Mouse (Mus musculus): ENCODE data around the gene Cmtm5. TPM values are rescaled to one million over a fixed set of nuclear protein-coding genes. Genes with fewer than 3 reads are reported as not detected.
"Not testable (repeated sequence)": the region's sequence is repeated elsewhere in the genome, so short reads cannot be mapped to it uniquely, and the experiment has no call there.

The Cmtm5 gene
- polyA plus RNA-seq, 1 experiment from 2014 or later: 10.4 TPM

DNA sequence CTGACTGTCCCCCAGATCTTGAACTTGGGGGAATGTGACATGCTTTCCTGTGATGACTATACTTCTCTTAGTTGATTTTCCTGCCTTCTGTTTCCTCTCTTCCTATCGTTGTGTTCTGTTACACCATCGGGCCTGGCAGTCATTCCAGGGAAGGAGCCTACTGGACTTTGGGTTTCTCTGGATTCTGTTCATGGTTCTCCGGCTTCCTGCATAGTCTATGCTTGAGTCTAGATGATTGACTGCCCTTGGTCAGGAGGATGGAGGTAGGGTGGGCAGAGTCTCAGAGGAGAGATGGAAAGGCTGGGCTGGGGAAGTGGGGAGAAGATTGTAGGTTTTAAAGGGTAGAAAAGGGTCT, 4.1 kb downstream of the Cmtm5 start:
- H3K4me2 ChIP-seq (ENCODE audit: low read depth, low read length): no peak overlapping the region
- no peaks in the 10 kb centered on the region for H3K27me3 ChIP-seq (ENCODE audit: control insufficient read depth, insufficient read depth, low read length)
- no peak for ATAC-seq (ENCODE audit: low read depth)
- no peaks in the 10 kb centered on the region for H3K9me3 ChIP-seq (ENCODE audit: control insufficient read depth, low read length)
- 81% methylated on average over 3 of the region's 3 CpGs for WGBS
- 0 out of 2 replicates have a peak, but pooled peaks cover 7% of the 10 kb centered on the region for H3K4me1 ChIP-seq (ENCODE audit: control insufficient read depth, insufficient read depth, low read length)
- no peak overlapping the region for H3K4me3 ChIP-seq (ENCODE audit: low read depth, low read length)
- H3K9ac ChIP-seq (replicated peaks; ENCODE audit: low read depth, low read length): no peak overlapping the region
- H3K36me3 ChIP-seq (ENCODE audit: control insufficient read depth, insufficient read depth, low read length): no peaks in the 10 kb centered on the region
- no peak overlapping the region for H3K27ac ChIP-seq (ENCODE audit: low read depth, low read length)

DNA sequence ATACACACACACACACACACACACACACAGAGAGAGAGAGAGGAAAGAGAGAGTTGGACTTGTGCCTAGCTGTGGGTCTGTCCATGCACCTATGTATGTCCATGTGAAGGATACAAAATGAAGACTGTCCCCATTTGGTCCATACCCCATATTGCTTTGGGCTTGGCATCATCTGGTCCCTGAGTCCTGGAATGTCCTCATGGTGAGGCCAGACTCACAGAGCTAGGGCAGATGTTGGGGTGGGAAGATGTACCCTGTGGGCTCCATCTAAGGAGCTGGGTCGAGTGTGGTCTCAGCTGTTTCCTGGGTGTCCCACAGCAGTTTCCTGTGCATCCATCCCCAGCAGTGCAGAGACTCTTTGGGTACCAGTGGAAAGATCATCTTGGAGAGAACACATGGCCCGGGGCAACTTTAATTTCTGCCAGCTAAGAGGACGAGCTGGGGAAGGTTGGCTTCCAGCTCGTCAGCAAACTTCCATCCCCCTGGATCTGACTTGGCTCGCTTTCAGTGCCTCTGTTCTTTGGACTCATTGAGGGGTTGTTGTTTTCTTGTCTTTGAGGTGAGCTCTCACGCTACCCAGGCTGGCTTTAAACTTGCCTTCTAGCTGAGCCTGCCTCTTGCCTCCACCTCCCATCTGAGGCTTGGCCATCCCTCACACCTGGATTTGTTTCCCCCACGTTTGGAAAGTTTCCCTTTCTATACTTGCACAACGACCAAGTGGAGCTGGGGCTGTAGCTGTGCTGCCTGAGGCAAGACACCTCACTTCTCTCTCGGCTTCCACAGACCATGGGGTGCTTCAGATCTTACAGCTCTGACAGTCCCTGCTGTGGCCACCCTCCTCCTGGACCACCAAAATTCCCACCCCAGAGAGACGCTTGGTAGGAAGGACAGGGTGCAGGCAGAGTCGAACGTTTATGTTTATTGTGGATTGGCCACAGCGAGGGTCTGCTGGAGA, 5.2 kb downstream of the Cmtm5 start:
- WGBS: 74% methylated on average over 13 of the region's 13 CpGs
- ATAC-seq (ENCODE audit: low read depth): no peak
- no peak overlapping the region for H3K27ac ChIP-seq (ENCODE audit: low read depth, low read length)
- no peak overlapping the region for H3K4me3 ChIP-seq (ENCODE audit: low read depth, low read length)
- H3K27me3 ChIP-seq (ENCODE audit: control insufficient read depth, insufficient read depth, low read length): no peaks in the 10 kb centered on the region
- H3K4me1 ChIP-seq (ENCODE audit: control insufficient read depth, insufficient read depth, low read length): 0 out of 2 replicates have a peak, but pooled peaks cover 4% of the 10 kb centered on the region
- no peak overlapping the region for H3K9ac ChIP-seq (replicated peaks; ENCODE audit: low read depth, low read length)
- no peaks in the 10 kb centered on the region for H3K36me3 ChIP-seq (ENCODE audit: control insufficient read depth, insufficient read depth, low read length)
- H3K9me3 ChIP-seq (ENCODE audit: control insufficient read depth, low read length): no peaks in the 10 kb centered on the region
- no peak overlapping the region for H3K4me2 ChIP-seq (ENCODE audit: low read depth, low read length)

DNA sequence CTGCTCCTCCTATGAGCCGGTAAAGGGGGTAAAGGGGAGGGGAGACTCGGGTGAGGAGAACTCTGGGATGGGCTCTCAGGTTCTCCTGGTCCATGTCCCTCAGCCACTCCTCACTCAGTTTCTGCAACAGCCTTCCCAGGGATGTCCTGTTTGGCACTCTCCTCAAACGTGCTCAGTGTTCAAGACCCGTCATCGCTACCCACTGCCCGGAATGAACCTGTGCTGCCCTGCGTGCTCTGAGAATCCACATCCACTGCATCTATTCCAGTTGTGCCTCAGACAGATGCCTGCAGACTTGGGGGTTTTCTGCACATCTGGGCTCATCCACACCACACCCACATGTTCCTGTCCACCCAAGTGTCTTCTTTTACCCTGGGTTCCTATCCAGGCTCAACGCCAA, 6.4 kb downstream of the Cmtm5 start:
- H3K27ac ChIP-seq (ENCODE audit: low read depth, low read length): no peak overlapping the region
- H3K4me1 ChIP-seq (ENCODE audit: control insufficient read depth, insufficient read depth, low read length): no peaks in the 10 kb centered on the region
- no peak for ATAC-seq (ENCODE audit: low read depth)
- no peak overlapping the region for H3K4me2 ChIP-seq (ENCODE audit: low read depth, low read length)
- no peak overlapping the region for H3K4me3 ChIP-seq (ENCODE audit: low read depth, low read length)
- H3K9ac ChIP-seq (replicated peaks; ENCODE audit: low read depth, low read length): no peak overlapping the region
- WGBS: 83% methylated on average over 8 of the region's 8 CpGs
- no peaks in the 10 kb centered on the region for H3K27me3 ChIP-seq (ENCODE audit: control insufficient read depth, insufficient read depth, low read length)
- H3K36me3 ChIP-seq (ENCODE audit: control insufficient read depth, insufficient read depth, low read length): no peaks in the 10 kb centered on the region
- no peaks in the 10 kb centered on the region for H3K9me3 ChIP-seq (ENCODE audit: control insufficient read depth, low read length)

GRCm38 (mm10) chr14:54943971-54944370, 7.9 kb downstream of the Cmtm5 start:
- Histone ChIP-seq H3K9me3 (ENCODE audit: control insufficient read depth, low read length) (no peaks in the 10 kb centered on the region), H3K27me3 (ENCODE audit: control insufficient read depth, insufficient read depth, low read length) (no peaks in the 10 kb centered on the region), H3K36me3 (ENCODE audit: control insufficient read depth, insufficient read depth, low read length) (no peaks in the 10 kb centered on the region), H3K4me3 (ENCODE audit: low read depth, low read length) (no peak overlapping the region), H3K27ac (ENCODE audit: low read depth, low read length) (no peak overlapping the region), H3K4me1 (ENCODE audit: control insufficient read depth, insufficient read depth, low read length) (no peaks in the 10 kb centered on the region), H3K4me2 (ENCODE audit: low read depth, low read length) (no peak overlapping the region), H3K9ac (replicated peaks; ENCODE audit: low read depth, low read length) (no peak overlapping the region)
- 94% methylated on average over 7 of the region's 7 CpGs for WGBS
- ATAC-seq (ENCODE audit: low read depth): no peak

DNA sequence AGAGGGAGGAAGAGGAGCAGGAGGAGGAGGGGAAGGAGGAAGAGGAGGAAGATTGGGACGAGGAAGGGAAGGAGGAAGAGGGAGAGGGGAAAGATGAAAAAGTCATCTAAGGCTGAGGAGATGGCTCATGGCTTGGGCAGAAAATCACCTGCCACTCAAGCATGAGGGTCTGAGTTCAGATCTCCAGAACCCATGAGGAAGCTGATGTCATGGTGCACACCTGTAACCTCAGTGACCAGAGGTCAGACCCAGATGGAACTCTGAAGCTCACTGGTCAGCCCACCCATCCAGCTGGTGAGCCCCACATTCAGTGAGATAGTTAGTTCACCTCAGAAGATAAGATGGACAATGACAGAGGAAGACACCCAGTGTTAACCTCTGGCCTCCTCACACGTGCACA, 8.9 kb downstream of the Cmtm5 start:
- Histone ChIP-seq H3K4me3 (ENCODE audit: low read depth, low read length) (no peak overlapping the region), H3K4me1 (ENCODE audit: control insufficient read depth, insufficient read depth, low read length) (no peaks in the 10 kb centered on the region), H3K36me3 (ENCODE audit: control insufficient read depth, insufficient read depth, low read length) (no peaks in the 10 kb centered on the region), H3K9me3 (ENCODE audit: control insufficient read depth, low read length) (no peaks in the 10 kb centered on the region), H3K27ac (ENCODE audit: low read depth, low read length) (no peak overlapping the region), H3K27me3 (ENCODE audit: control insufficient read depth, insufficient read depth, low read length) (no peaks in the 10 kb centered on the region), H3K4me2 (ENCODE audit: low read depth, low read length) (no peak overlapping the region), H3K9ac (replicated peaks; ENCODE audit: low read depth, low read length) (no peak overlapping the region)
- 88% methylated on average over 2 of the region's 2 CpGs for WGBS
- ATAC-seq (ENCODE audit: low read depth): no peak

GRCm38 (mm10) chr14:54945975-54946704, 10.1 kb downstream of the Cmtm5 start:
- H3K9ac ChIP-seq (replicated peaks; ENCODE audit: low read depth, low read length): no peak overlapping the region
- no peaks in the 10 kb centered on the region for H3K9me3 ChIP-seq (ENCODE audit: control insufficient read depth, low read length)
- no peak overlapping the region for H3K27ac ChIP-seq (ENCODE audit: low read depth, low read length)
- H3K27me3 ChIP-seq (ENCODE audit: control insufficient read depth, insufficient read depth, low read length): no peaks in the 10 kb centered on the region
- H3K4me2 ChIP-seq (ENCODE audit: low read depth, low read length): no peak overlapping the region
- H3K4me3 ChIP-seq (ENCODE audit: low read depth, low read length): no peak overlapping the region
- no peak for ATAC-seq (ENCODE audit: low read depth)
- 88% methylated on average over 19 of the region's 19 CpGs for WGBS
- no peaks in the 10 kb centered on the region for H3K4me1 ChIP-seq (ENCODE audit: control insufficient read depth, insufficient read depth, low read length)
- no peaks in the 10 kb centered on the region for H3K36me3 ChIP-seq (ENCODE audit: control insufficient read depth, insufficient read depth, low read length)

- not testable (repeated sequence) for H3K4me2 ChIP-seq (ENCODE audit: low read depth, low read length); H3K4me3 ChIP-seq (ENCODE audit: low read depth, low read length); H3K4me1 ChIP-seq (ENCODE audit: control insufficient read depth, insufficient read depth, low read length); H3K27ac ChIP-seq (ENCODE audit: low read depth, low read length); H3K9ac ChIP-seq (replicated peaks; ENCODE audit: low read depth, low read length); H3K36me3 ChIP-seq (ENCODE audit: control insufficient read depth, insufficient read depth, low read length); ATAC-seq (ENCODE audit: low read depth); H3K9me3 ChIP-seq (ENCODE audit: control insufficient read depth, low read length); H3K27me3 ChIP-seq (ENCODE audit: control insufficient read depth, insufficient read depth, low read length)
- 88% methylated on average over 7 of the region's 11 CpGs for WGBS
These were observed 10.9 kb downstream of the Cmtm5 start for GRCm38 (mm10) chr14:54947008-54947407.

GRCm38 (mm10) chr14:54948781-54949180, 12.7 kb downstream of the Cmtm5 start:
- Histone ChIP-seq H3K4me2 (ENCODE audit: low read depth, low read length) (no peak overlapping the region), H3K4me1 (ENCODE audit: control insufficient read depth, insufficient read depth, low read length) (no peaks in the 10 kb centered on the region), H3K27ac (ENCODE audit: low read depth, low read length) (no peak overlapping the region), H3K9me3 (ENCODE audit: control insufficient read depth, low read length) (no peaks in the 10 kb centered on the region), H3K9ac (replicated peaks; ENCODE audit: low read depth, low read length) (no peak overlapping the region), H3K4me3 (ENCODE audit: low read depth, low read length) (no peak overlapping the region), H3K36me3 (ENCODE audit: control insufficient read depth, insufficient read depth, low read length) (no peaks in the 10 kb centered on the region), H3K27me3 (ENCODE audit: control insufficient read depth, insufficient read depth, low read length) (no peaks in the 10 kb centered on the region)
- no peak for ATAC-seq (ENCODE audit: low read depth)
- WGBS: 94% methylated on average over 9 of the region's 9 CpGs

GRCm38 (mm10) chr14:54950493-54950892, 14.4 kb downstream of the Cmtm5 start:
- Histone ChIP-seq H3K27me3 (ENCODE audit: control insufficient read depth, insufficient read depth, low read length) (no peaks in the 10 kb centered on the region), H3K9ac (replicated peaks; ENCODE audit: low read depth, low read length) (no peak overlapping the region), H3K4me1 (ENCODE audit: control insufficient read depth, insufficient read depth, low read length) (no peaks in the 10 kb centered on the region), H3K4me2 (ENCODE audit: low read depth, low read length) (no peak overlapping the region), H3K27ac (ENCODE audit: low read depth, low read length) (no peak overlapping the region), H3K4me3 (ENCODE audit: low read depth, low read length) (no peak overlapping the region), H3K9me3 (ENCODE audit: control insufficient read depth, low read length) (no peaks in the 10 kb centered on the region), H3K36me3 (ENCODE audit: control insufficient read depth, insufficient read depth, low read length) (no peaks in the 10 kb centered on the region)
- no peak for ATAC-seq (ENCODE audit: low read depth)
- 64% methylated on average over 12 of the region's 12 CpGs for WGBS

Measured in neural tube, embryonic 14.5 days (tissue).